Mouse (Mus musculus): ENCODE measurements around the gene Vmn1r74.
"Not testable (repeated sequence)": the region's sequence is repeated elsewhere in the genome, so short reads cannot be mapped to it uniquely, and the experiment has no call there.

Gene Vmn1r74

DNA sequence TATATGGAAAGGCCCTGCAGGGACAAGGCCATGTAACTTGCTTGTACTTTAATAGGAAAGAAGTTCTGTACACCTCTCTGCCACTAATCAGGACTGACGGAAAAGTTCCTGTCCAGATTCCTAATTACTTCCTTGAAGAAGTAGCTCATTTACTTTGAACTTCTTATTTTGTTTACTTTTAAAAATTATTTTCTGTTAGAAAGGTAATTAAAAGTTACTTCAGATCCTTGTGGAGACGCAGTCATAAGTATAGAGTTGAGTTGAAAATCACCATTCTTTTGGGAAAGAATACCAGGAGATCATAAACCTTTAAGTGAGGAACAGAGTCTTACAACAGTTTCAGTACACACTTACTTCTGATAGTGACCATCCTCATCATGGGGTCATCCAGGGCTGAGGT is at the start of gene Vmn1r74:
Gene Vmn1r74, plus strand, starts transcription at position 301 of the 400 bp plus-strand sequence.
- no peak for DNase-seq (ENCODE audit: low read depth, low spot score)

DNA sequence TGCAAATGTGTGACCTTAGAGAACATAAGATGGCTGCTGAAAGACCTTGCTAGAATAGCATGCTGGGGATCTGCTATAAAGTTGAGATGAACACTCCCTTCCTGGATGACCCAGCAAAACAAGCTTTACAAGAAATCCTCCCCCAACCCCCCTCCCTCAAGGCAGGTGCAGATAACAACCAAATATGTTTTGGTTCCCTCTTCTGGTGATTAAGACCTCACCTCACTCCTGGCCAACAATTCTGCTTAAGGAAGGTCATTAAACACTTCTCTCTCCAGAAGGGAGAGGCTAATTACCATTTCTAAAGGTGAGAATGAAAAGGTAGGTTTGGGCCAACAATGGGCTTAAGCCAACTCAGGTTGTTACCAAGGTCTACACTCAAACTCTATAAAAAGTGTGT is 20.0 kb upstream of the Vmn1r74 start:
- DNase-seq (ENCODE audit: low read depth, low spot score) = no peak

DNA sequence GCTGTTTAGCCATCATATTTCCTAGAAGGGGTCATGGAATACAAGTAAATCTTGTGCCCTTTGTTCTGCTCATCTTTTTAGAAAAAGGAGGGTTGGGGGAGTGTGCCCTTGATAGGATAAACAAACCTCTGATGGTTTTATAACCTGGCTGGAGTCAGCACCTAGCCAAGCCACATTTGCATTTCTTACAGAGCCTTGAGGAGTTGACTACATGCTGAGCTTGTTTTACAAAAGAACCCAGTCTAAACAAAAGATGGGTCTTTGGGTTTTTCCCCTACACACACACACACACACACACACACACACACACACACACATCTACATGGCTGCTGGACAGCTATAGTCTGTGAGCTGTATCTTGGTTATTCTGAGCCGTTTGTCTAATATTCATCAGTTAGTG is 11.6 kb upstream of the Vmn1r74 start:
- no peak for DNase-seq (ENCODE audit: low read depth, low spot score)

DNA sequence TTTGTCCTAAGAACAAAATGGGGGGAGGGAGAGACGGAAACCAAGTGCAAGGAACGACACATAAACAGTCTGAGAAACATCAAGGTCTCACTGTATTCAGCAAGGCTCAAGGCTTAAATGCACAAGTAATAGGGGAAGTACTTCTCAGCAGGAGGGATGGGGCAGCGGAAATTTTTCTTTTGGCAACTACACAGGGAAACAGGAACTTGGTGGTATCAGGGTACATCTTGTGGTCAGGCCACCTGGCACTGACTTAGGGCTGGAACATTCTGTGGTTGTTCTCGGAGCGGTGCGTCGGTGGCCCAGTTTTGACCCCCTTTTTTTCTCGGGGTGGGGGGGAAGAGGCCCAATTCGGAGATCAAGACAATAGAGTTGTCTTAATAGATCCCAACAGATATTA is 10.5 kb upstream of the Vmn1r74 start:
- not testable (repeated sequence) for DNase-seq (ENCODE audit: low read depth, low spot score)

DNA sequence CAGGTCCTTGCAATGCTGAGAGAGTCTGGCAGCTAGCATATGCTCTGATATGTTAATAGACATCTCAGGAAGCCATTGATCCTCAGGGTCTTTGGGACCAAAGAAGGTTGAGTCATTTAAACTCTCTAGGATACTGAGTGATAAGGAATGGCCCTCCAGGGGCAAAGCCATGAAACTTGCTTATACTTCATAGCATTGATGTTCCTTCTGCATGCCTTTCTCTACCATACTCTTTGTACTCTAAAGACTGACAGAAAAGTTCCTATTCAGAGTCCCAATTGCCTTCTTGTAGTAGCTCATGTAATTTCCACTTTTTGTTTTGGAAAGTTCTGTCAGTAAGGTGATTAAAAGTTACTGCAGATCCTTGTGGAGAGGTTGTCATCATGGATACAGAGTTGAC is 40.5 kb downstream of the Vmn1r74 start, which contains the start of gene Vmn1r75:
Gene Vmn1r75, plus strand, starts transcription at position 301 of the 400 bp plus-strand sequence.
- no peak for DNase-seq (ENCODE audit: low read depth, low spot score)
